Mouse (Mus musculus) cerebellum, adult 2 months (tissue): ENCODE measurements at regions not wholly inside any gene's neighbourhood (a gene's known extent, or its start where the extent isn't known, plus 50 kb on each side); places are given as distances from the start of the nearest gene placed in this dataset.

Source experiments
- CTCF ChIP-seq: fragments of 200-500 bp; IDR thresholded peaks from 2 replicates; pipeline ENCODE4 v1.5.1; 2011; ENCODE audit warnings: low read depth, mild to moderate bottlenecking, control low read depth, low read length, moderate library complexity, borderline replicate concordance; ENCODE audit not compliant: insufficient read depth
- POLR2A ChIP-seq: fragments of 200-500 bp; IDR thresholded peaks from 2 replicates; pipeline ENCODE4 v1.6.1; 2011; ENCODE audit warnings: low read length, control low read depth, borderline replicate concordance; ENCODE audit not compliant: insufficient read depth

GRCm38 (mm10) chr19:44692396-44692795 is 63.4 kb upstream of the Pax2 start:
- TF ChIP-seq CTCF: no peak
- no peak for TF ChIP-seq POLR2A
